Mouse (Mus musculus) yolk sac, embryonic 10.5 days (tissue): ENCODE measurements around the gene Tmem29.
"Not testable (repeated sequence)": the region's sequence is repeated elsewhere in the genome, so short reads cannot be mapped to it uniquely, and the experiment has no call there.

ENCODE experiments used
- DNase-seq: peaks from one replicate; pipeline ENCODE4 v3.0.0-alpha.2; 2017; ENCODE audit warnings: low spot score

The Tmem29 gene

DNA sequence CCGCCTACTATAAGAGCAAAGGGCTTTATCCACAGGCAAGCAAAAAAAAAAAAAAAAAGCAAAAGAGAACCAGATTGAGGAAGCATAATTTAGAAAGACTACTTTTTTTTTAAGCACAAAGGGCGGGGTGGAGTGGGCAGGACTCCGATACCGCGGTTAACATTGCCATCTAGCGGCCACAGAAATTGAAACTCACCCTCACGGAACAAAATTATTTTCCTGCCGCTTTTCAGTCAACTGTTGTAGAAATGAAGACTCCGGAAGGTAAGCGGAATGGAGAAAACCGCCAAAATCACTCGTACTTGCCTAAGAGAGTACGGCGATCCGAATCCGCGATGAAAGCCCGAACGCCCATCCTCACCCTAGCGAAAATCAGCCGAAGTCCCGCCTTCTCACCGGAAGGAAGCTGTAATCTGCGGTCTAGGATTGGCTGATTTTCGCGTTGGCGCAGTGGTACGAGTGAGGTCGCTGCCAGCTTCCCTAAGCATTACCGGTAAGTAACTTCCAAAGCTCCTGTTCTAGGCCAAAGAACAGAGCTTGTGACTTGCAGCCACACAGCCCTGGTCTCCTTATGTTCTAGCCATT is at the start of gene Tmem29:
Tmem29 (minus strand) TSS at position 389 of the 585 bp plus-strand sequence.
- peak; percentile 81 for DNase-seq

DNA sequence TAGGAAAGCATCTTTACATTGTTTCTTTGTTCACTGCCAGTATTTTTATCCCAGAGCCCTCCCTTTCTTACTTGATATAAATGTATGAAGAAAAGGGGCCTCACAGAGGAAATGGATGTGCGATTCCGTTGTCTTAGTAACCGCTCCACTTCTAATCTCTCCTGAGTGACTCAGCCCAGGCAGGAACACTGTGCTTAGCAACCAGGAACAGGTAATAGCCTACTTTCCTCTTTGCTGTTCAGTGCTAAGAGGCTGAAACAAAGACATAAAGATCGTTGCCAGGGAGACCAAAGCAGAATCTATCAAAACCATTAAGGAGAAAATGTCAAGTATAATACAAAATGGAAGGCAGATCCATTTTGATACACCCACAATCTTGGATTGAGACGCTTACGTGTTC is 49.7 kb upstream of the Tmem29 start:
- no peak for DNase-seq

DNA sequence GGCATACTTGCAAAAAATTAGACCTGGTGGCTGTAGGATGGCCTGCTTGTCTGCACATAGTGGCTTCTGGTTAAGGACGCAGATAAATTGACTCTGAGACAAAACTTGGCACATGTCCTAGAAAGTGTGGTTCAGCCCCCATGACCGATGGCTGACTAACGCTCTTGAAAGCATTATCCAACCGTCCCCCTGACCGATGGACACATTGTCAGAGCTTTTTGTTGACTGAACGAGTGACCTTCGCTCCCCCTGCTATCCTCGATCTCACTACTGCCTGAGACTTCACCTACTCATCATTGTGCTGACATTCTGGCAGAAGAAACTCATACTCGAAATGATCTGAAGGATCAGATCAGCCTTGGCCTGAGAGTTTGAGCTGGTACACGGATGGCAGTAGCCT is 28.9 kb upstream of the Tmem29 start:
- DNase-seq, result not testable (repeated sequence)

DNA sequence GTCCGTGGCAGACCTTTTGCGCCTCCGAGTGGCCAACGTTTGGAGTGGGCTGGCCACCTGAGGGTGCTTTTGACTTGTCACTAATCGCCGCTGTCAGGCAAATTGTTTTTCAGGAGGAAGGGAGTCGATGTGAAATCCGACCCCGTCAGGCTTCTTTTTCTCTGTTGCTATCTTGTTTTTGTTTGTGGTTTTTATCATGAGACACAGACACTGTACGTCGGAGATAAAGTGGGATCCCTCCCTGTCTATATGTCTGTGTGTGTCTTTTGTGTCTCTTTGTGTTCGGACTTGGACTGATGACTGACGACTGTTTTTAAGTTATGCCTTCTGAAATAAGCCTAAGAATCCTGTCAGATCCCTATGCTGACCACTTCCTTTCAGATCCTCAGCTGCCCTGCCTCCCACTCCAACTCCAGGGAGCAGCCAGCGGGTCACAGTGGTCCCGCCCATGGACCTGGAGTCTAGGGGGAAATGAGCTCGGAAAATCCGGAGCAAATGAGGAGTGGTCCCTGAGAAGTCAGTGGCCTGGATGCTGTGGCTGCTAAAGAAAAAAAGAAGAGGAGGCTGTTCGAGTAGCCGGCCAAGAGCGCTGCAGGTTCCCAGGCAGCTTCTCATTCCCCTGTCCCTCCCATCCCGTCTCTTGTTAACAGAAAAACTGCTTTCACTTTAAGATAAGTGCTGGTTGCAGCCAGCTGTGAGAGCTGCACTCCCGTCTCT is 27.5 kb upstream of the Tmem29 start:
- DNase-seq, result not testable (repeated sequence)

DNA sequence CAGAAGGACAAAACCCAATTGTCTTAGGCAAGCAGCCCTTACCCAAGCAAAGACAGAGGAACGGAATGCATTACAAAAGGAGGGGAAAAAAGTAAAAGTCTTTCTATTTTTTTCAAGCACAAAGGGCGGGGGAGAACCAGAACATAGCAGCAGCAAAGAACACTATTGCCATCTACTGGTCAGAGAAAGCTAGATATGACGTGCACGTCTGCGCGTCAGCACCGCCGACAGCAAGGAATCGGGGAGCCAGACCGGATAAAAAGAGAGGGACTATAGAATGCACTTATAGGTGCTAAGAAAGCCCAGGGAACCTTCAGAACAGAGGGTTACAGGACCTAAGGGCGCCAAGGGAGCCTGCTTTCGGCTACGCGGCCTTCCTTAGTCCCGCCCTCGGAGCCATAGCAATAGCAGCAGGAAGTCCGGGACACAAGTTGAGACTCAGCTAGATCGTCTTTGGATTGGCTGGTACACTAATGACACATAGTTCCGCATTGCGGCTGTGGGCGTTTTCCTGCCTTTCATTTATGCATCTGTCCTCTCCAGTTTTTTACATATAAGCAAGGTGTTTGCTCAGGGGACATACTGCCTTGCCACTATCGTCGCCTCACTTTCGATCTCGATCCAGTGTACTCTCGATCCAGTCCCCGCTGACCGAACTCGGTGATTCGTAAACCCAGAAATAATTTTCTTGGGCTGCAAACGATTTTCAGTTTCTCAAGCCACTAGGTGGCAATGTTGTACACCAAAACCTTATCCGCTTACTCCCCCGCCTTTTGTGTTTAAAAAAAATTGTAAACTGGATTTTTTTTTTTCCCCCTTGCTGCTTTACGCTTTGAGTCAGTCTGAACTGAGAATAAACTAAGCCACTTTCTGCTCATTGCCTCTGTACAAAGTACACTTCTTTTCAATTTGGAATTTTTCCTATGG is 19.2 kb upstream of the Tmem29 start:
- peak; percentile 86 for DNase-seq

DNA sequence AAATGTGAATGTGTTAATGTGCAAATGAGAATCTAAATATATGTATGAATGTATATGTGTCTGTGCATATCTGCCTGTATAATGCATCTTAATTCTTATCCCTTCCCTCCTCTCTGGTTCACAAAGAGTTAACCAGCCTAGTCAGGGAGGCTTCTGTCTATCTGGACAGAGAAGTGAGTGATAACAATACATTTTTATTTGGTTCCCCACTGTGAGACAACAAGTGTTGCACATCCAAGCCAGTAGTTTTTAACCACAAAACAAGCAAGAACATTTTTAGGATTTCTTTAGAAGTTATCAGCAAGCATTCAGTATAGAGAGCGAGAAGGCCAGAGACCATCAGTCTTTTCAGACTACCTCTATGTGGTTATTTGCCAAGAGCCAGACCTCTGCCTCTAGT is 12.5 kb upstream of the Tmem29 start:
- DNase-seq, result no peak

DNA sequence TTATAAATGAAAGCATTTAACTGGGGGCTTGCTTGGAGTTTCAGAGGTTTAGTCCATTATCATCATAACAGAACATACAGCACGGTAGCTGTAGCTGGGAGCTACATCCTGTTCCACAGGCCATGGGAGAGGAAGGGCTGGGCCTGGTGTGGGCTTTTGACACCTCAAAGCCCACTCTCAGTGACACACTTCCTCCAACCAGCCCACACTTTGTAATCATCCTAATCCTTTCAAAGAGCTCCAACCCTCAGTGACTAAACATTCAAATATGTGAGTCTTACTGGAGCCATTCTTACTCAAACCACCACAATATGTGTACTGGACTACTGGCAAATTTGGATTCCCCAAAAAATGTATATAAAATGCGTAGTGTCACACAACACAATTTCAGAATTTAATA is 9.3 kb upstream of the Tmem29 start:
- no peak for DNase-seq

DNA sequence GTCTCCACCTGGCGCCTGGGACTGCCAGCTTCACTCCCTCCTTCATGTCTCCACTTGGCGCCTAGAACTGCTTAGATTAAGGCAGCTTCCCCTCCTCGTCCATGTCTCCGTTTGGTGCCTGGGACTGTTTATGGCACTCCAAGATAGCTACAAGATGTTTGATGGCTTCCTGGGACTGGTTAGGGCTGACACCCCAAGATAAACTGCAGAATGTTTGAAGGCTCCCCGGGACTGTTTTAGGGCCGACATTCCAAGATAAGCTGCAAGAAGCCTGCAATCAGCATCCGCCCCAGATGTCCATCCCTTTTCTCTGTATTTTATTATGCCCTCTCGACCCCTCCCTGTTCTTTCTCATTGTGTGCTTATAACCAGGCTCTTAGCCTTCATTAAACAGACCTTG is 7.9 kb upstream of the Tmem29 start:
- DNase-seq, result not testable (repeated sequence)

DNA sequence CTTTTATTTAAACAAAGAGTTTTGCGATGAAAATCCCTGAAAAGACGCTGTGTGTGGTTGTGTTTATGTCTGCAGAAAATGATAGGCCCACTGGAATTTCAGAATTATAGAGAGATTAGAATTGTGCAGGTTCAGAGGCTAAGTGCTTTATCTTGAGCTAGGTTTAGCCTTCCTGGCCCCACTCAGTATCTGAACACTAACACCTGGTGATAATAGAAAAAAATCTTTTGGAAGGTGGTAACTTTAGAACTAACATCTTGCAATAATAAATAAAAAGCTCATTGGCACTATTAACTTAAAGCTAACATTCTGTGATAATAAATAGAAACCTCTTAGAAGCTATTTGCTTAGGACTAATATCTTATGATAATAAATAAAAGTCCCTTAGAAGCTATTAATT is 1.2 kb upstream of the Tmem29 start:
- DNase-seq, result no peak

DNA sequence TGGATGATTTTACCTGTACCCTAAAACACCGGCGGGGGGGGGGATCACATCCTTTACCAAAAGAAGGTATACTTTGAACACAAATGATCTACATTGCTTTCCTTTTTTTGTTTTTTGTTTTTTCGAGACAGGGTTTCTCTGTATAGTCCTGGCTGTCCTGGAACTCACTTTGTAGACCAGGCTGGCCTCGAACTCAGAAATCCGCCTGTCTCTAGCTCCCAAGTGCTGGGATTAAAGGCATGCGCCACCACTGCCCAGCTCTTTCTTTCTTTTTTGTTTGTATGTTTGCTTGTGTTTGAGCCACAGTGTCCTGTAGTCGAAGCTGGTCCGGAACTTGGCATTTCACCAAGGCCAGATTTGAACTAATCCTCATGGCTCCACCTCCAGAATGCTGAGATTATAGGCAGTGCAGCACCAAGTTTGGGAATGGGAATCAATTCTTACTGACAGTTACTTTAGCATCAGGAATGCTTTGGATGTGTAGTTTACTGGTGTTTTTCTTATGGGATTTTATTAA is 515 bp upstream of the Tmem29 start:
- DNase-seq, result no peak

DNA sequence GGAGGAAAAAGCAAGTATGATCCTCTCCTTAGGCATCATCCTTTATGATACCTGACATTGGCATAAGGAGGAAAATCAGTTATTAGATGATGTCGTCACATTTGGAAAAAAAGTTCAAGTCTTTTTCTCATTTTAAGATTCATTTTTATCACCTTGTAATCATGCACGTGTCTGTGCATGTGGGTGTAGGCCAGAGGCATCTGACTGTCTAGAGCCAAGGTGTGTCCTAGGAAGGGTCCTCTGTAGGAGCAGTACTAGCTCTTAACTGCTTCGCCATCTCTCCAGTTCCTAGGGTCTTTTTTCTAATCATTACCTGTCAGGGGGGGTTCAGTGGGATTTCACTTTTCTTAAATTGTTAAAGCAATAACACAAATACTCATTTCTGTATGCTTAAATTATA is 818 bp downstream of the Tmem29 start:
- no peak for DNase-seq

DNA sequence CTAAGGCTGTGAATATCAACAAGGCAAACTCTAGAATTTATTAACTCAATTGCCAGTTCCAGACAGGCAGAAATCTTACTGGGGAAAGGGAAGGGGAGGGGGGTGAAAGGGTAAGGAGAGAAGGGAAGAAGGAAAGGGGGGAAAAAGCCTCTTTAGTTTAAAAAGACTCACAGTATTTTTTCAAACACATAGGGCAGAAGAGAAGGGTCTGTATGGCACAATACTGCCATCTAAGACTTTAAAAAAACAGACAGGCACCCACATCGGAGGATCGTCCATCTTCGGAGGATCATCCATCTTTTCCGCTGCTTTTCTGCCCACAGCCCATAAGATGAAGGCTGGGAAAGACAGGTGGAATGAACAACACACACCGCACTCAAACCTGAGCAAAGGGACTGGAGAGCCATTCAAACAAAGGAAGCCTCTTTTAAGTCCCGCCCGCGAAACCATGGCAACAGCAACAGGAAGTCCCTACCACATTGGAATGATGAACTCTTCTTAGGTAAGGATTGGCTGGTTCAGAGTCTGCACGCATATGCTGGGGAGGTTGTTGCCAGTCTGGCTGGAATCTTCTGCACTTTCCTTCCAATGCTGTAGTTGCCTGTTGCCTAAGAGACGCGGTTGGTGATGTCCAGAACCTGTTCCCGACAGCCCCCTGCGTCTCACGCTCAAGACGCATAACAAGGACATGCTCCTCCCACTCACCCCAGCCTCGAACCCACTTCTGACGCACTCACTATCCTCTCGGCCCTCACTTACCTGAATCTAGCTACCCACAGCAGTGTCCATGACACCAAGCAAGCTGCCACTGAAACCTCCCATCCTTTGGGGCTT is 18.2 kb downstream of the Tmem29 start:
- peak; percentile 46 for DNase-seq

DNA sequence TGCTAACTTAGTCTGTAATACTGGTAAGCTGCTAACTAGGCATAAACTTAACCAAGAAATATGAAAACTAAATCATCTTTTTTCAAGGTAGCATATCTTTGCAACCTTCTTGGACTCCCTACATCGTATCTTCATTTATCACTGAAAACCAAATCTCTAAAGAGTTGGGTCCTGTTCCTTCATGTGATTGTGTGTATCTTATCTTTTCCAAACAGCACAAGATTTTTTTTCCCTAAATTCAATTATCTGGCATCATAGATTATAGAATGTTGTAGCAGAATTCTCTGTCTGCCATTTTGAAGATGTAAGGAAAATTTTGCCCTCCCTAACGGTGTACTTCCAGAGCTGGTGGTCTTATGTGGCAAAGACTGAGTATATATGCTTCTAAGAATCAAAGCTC is 22.6 kb downstream of the Tmem29 start:
- DNase-seq, result no peak

DNA sequence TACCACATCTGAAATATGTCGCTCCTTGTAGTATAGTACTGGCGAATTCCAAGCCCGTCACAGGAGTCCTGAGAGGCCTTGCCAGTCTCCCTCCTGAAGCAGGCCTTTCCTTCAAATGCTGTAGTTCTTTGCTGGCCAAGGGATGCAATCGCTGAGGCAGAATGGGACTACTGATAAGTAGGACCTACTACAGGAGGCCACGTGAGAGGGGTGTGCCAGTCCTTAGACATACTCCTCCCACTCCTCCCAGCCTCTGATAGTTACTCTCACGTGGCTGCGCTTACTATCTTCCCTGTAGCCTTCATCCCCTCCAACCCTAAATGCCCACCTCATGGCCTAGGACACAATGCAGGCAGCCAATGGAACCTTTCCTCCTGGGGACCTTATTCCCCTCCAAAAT is 23.6 kb downstream of the Tmem29 start:
- peak; percentile 1 for DNase-seq

DNA sequence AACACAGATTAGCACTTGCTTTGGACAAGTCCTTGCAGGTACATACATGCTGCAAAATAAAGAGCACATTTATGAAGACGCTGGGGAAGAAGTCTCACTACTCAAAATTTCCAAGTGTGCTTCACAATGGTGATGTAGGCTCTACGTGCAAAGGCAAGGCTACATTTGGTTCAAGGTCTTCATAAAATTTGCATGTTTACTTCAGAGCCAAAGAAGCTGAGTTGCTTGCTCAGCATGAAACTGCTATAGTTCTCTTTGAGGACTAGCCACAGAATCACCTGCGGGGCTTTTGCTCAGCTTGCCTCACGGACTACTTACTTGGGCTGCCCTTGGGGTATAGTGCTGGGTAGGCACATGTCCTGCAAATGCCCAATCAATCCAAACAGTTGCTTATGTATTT is 45.4 kb downstream of the Tmem29 start:
- DNase-seq, result no peak
